ENCODE assay signal across 13 mouse cellular contexts in the genomic region with DNA sequence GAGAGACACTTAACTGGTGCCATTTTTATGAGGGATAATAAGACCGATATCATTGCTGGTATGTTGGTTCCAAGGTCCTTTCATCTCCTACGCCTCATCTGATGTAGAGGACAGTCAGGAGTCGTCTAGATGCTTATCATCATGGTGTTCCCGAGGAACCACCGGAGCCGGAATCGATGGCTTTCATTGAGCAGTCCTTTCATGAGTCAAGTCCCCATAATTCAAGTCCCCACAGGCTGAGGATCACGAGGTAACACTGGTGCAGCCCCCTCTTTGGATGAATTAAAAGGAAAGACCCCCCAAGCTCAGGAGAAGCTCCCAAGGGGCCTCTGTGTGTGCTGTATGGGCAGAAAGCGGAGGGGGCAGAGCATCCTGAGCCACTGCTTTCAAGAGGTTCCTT.
DNase-seq lines count a peak whose midpoint lies in the region; ATAC-seq and TF ChIP-seq lines count a peak whose summit lies in the region.
"Had no signal": no experiment of that assay in that cellular context is flagged by ENCODE, and none has a peak within 500 bp of the region (broad histone marks: within the 10 kb centered on the region; RNA-seq: fewer than 3 reads in every experiment).

No protein-coding gene starts in this region.

- peak overlapping the region; percentile 75 for H3K27ac ChIP-seq in heart, adult 2 months
- peak overlapping the region; percentile 50; the same call in 1 of the 2 replicates for H3K27ac ChIP-seq in lung, embryonic 15.5 days
- peak overlapping the region; percentile 86 for H3K27ac ChIP-seq in small intestine, adult 2 months (ENCODE audit: insufficient read depth, low read depth, low read length)
- H3K27ac ChIP-seq: embryonic facial prominence, embryonic 10.5 days; forebrain, embryonic 13.5 days; heart, embryonic 15.5 days; hindbrain, embryonic 13.5 days; hindbrain, postnatal 0 days had no signal

- TF ChIP-seq POLR2A in heart, adult 2 months (IDR thresholded peaks at IDR 0.05; ENCODE audit: insufficient read depth, low read depth, low read length), result no peak
- TF ChIP-seq POLR2A in lung, adult 2 months (IDR thresholded peaks at IDR 0.05; ENCODE audit: borderline replicate concordance, extremely low read depth, low read depth, low read length), result no peak
- TF ChIP-seq POLR2A in small intestine, adult 2 months (IDR thresholded peaks at IDR 0.05; ENCODE audit: low read depth, low read length), result no peak

- peaks cover 7% of the 10 kb centered on the region for H3K4me1 ChIP-seq in heart, adult 2 months (ENCODE audit: control insufficient read depth, insufficient read depth, low read length)
- H3K4me1 ChIP-seq in lung, embryonic 15.5 days, result 0 out of 2 replicates have a peak, but pooled peaks cover 4% of the 10 kb centered on the region
- peaks cover 7% of the 10 kb centered on the region for H3K4me1 ChIP-seq in lung, adult 2 months (ENCODE audit: control insufficient read depth, insufficient read depth, low read length)
- H3K4me1 ChIP-seq in small intestine, adult 2 months (ENCODE audit: control insufficient read depth, insufficient read depth, insufficient read length, low read length), result peaks cover 37% of the 10 kb centered on the region; the same call in 1 of the 2 replicates
- H3K4me1 ChIP-seq: embryonic facial prominence, embryonic 10.5 days; heart, embryonic 15.5 days had no signal

- no peak for TF ChIP-seq EP300 in heart, adult 2 months (IDR thresholded peaks at IDR 0.05; ENCODE audit: insufficient read depth, low read depth, low read length)

- H3K36me3 ChIP-seq in heart, adult 2 months (ENCODE audit: control insufficient read depth, insufficient read depth, low read length), result no peaks in the 10 kb centered on the region
- no peaks in the 10 kb centered on the region for H3K36me3 ChIP-seq in lung, embryonic 15.5 days
- H3K36me3 ChIP-seq in small intestine, adult 2 months (ENCODE audit: control insufficient read depth, insufficient read depth, low read length), result no peaks in the 10 kb centered on the region
- H3K36me3 ChIP-seq: embryonic facial prominence, embryonic 10.5 days; heart, embryonic 15.5 days; hindbrain, embryonic 13.5 days had no signal

- no peak overlapping the region for H3K9ac ChIP-seq in heart, adult 2 months (ENCODE audit: low read depth, low read length)
- H3K9ac ChIP-seq in lung, embryonic 15.5 days, result no peak overlapping the region
- H3K9ac ChIP-seq: forebrain, embryonic 13.5 days; forebrain, postnatal 0 days; heart, embryonic 15.5 days; hindbrain, embryonic 13.5 days had no signal

- intact Hi-C loops in heart, adult 2 months (cut with DNase I), result loop anchor here (1.0 to 2.0 kb wide), 3 partner anchors 45 to 507 kb away; no protein-coding TSS in a partner anchor
- intact Hi-C loops in heart, postnatal 14 days (cut with DNase I), result no loop called here

- DNase-seq in heart, adult 2 months, result no peak
- no peak for DNase-seq in heart, postnatal 14 days
- no peak for DNase-seq in lung, adult 2 months
- DNase-seq in kidney, adult 8-10 months, result no peak
- DNase-seq: forebrain, postnatal 0 days had no signal

- no peak overlapping the region for H3K4me3 ChIP-seq in heart, adult 2 months
- H3K4me3 ChIP-seq in lung, embryonic 15.5 days, result no peak overlapping the region
- H3K4me3 ChIP-seq in lung, adult 2 months (replicated peaks; ENCODE audit: extremely low read depth, low read depth, low read length), result no peak overlapping the region
- peak overlapping the region; percentile 23; the same call in 1 of the 2 replicates for H3K4me3 ChIP-seq in small intestine, adult 2 months (ENCODE audit: low read depth, low read length)
- H3K4me3 ChIP-seq: embryonic facial prominence, embryonic 10.5 days; forebrain, embryonic 13.5 days; heart, embryonic 15.5 days; hindbrain, embryonic 13.5 days had no signal

- no peak overlapping the region for H3K4me2 ChIP-seq in lung, embryonic 15.5 days
- H3K4me2 ChIP-seq: forebrain, embryonic 13.5 days; heart, embryonic 11.5 days; heart, embryonic 15.5 days; hindbrain, embryonic 13.5 days had no signal

- WGBS in heart, adult 2 months, result 91% methylated on average over 9 of the region's 9 CpGs
- WGBS in lung, embryonic 15.5 days, result 86% methylated on average over 9 of the region's 9 CpGs
- WGBS in lung, adult 2 months, result 66% methylated on average over 9 of the region's 9 CpGs
- 49% methylated on average over 9 of the region's 9 CpGs for WGBS in small intestine, adult 2 months

- no peaks in the 10 kb centered on the region for H3K79me2 ChIP-seq in heart, adult 2 months (replicated peaks; ENCODE audit: control insufficient read depth, insufficient read depth, low read length)

- H3K9me3 ChIP-seq in lung, embryonic 15.5 days, result no peaks in the 10 kb centered on the region
- H3K9me3 ChIP-seq: embryonic facial prominence, embryonic 10.5 days; forebrain, embryonic 13.5 days; heart, embryonic 15.5 days; hindbrain, embryonic 13.5 days had no signal

- no peak for ATAC-seq in lung, embryonic 15.5 days (ENCODE audit: borderline replicate concordance, extremely low read depth, low FRiP score, low TSS enrichment)
- ATAC-seq: forebrain, embryonic 13.5 days; forebrain, postnatal 0 days; hindbrain, postnatal 0 days had no signal

- H3K27me3 ChIP-seq in heart, adult 2 months (ENCODE audit: control insufficient read depth, insufficient read depth, low read length), result no peaks in the 10 kb centered on the region
- no peaks in the 10 kb centered on the region for H3K27me3 ChIP-seq in lung, embryonic 15.5 days
- H3K27me3 ChIP-seq in small intestine, adult 2 months (ENCODE audit: control insufficient read depth, insufficient read depth, low read length), result no peaks in the 10 kb centered on the region
- H3K27me3 ChIP-seq: forebrain, embryonic 13.5 days; heart, embryonic 15.5 days; hindbrain, embryonic 13.5 days had no signal

- no peak for TF ChIP-seq CTCF in heart, adult 2 months (IDR thresholded peaks at IDR 0.05)
- TF ChIP-seq CTCF in lung, adult 2 months (IDR thresholded peaks at IDR 0.05; ENCODE audit: insufficient read depth, low read length), result no peak
- TF ChIP-seq CTCF in small intestine, adult 2 months (IDR thresholded peaks at IDR 0.05; ENCODE audit: extremely low read depth, insufficient read length, insufficient replicate concordance, low read depth, low read length), result no peak
